Mouse (Mus musculus) forebrain, embryonic 10.5 days (tissue): ENCODE results near the gene Tsga10ip. TPM values are rescaled to one million over a fixed set of nuclear protein-coding genes. Genes with fewer than 3 reads are reported as not detected.

Source experiments
- DNase-seq: peaks from one replicate; pipeline ENCODE4 v3.0.0-alpha.2; 2017; ENCODE audit warnings: low spot score; ENCODE audit errors: extremely low spot score
- H3K27ac ChIP-seq: fragments of 300-500 bp; sonication (generic); 2 replicates; pipeline ENCODE4 v1.5.1; 2016; ENCODE audit warnings: mild to moderate bottlenecking
- H3K27me3 ChIP-seq: fragments of 300-500 bp; sonication (generic); 2 replicates; pipeline ENCODE4 v1.6.1; 2016; ENCODE audit warnings: mild to moderate bottlenecking; ENCODE audit not compliant: poor library complexity, severe bottlenecking
- H3K36me3 ChIP-seq: fragments of 300-500 bp; sonication (generic); replicated peaks from 2 replicates; pipeline ENCODE4 v1.6.1; 2016; ENCODE audit warnings: mild to moderate bottlenecking, moderate library complexity
- H3K4me1 ChIP-seq: fragments of 300-500 bp; sonication (generic); 2 replicates; pipeline ENCODE4 v1.6.1; 2016
- H3K4me3 ChIP-seq: fragments of 300-500 bp; sonication (generic); 2 replicates; pipeline ENCODE4 v1.5.1; 2016; ENCODE audit warnings: mild to moderate bottlenecking, moderate library complexity
- H3K9me3 ChIP-seq: fragments of 300-500 bp; sonication (generic); 2 replicates; pipeline ENCODE4 v1.6.1; 2016; ENCODE audit warnings: mild to moderate bottlenecking, moderate library complexity
- WGBS: fragments of 180-500 bp; shearing (Covaris S2); methylation state at CpG from one replicate; pipeline ENCODE4 v1.1.7; 2016; 5-methylcytosine and 5-hydroxymethylcytosine counted together
- polyA plus RNA-seq: library from polyadenylated mRNA; unstranded; fragments of >200 nt; fragmentation: Nextera tagmentation; extraction: Ambion mirVana; gene quantifications from 2 replicates; pipeline ENCODE4 v1.2.1, GENCODE M21; 2016

Tsga10ip gene
- not detected in 2 replicates for polyA plus RNA-seq

- 81% methylated on average over 8 of the region's 8 CpGs for WGBS
- Histone ChIP-seq H3K4me3 (no peak within 1 kb of the TSS), H3K36me3 (no peaks in the 10 kb centered on the region), H3K27ac (no peak within 1 kb of the TSS), H3K27me3 (no peaks in the 10 kb centered on the region), H3K9me3 (no peaks in the 10 kb centered on the region), H3K4me1 (peaks cover 9% of the 10 kb centered on the region)
- DNase-seq: no peak
Observed at GRCm38 (mm10) chr19:5402293-5402692, at the start of gene Tsga10ip. Tsga10ip (minus strand) TSS chr19:5402526.

DNA sequence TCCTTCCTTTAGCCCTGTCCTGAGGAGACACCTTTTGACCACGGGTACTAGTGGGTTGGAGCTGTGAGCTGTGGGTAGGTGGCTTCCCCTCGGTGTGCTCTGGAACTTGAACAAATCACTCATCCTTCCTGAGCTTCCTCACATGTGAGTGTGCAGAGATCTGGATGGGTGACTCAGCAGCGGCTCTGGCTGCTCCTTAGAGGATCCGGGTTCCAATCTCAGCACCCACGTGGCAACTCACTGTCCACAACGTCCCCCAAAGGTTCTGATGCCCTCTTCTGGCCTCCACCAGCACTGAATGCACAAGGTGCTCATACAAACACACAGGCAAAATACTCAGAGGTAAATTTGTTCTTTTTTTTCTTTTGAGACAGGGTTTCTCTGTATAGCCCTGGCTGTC, 49.4 kb upstream of the Tsga10ip start:
- Histone ChIP-seq H3K4me3 (no peak overlapping the region), H3K36me3 (peaks cover 16% of the 10 kb centered on the region), H3K4me1 (peaks cover 43% of the 10 kb centered on the region), H3K27me3 (peaks cover 53% of the 10 kb centered on the region), H3K9me3 (peaks cover 6% of the 10 kb centered on the region; the same call in 1 of the 2 replicates), H3K27ac (no peak overlapping the region)
- WGBS: 80% methylated on average over 6 of the region's 6 CpGs
- no peak for DNase-seq

DNA sequence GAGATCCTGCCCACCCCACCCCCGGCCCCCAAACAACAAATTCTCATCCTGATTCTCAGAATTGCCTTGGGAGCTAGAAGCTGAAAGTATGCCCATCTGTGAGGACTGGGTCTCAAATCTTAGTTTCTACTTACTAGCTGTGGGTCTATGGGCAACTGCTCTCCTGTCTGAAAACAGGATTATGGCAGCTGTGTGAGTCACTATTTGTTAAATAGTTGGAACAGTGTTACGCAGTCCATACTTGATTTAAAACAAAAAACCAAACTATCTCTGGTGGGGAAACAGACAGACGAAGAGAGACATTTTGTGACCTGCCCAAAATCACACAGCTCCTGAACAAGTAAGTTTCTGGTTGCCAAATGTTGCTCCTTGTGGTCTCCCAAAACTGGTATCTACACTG, 47.3 kb upstream of the Tsga10ip start:
- WGBS: 91% methylated on average over 3 of the region's 3 CpGs

DNA sequence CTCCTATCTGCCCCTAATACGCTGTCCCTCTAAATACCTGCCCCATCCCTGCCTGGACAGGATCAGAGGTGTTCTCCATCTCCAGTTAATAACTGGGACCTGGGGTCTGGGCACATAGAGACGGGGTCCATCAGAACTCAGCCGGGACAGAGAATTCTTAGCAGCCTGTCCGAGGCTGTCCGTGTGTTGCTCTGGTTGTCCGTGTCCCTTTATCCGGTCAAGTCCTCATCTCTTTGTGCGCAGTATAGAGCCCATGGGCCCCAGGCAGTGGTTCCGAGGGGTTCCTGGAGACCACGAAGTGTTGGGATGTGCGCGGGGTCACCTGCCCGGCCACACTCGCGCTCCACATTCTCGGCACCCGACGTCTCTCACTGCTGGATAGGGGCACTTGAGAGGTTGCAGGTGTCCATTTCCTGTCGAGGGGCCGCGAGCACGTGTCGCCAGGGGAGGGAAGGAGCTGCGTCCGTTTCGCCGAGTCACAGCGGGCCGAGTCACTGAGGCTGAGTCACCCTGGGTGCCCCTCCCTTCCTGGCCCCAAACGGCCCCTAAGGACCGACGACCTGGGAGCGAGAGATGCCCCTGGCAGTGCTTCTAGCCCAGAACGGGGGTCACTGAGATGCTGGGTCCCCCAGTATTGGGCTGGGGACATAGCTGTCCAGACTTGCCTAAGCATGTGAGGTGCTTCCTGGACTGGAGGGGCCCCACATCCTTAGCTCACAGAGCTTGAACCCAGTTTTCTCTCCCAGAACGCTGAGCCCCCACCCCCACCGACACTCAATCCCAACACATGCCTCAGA, 46.2 kb upstream of the Tsga10ip start:
- H3K36me3 ChIP-seq: no peaks in the 10 kb centered on the region
- H3K27ac ChIP-seq: 0 out of 2 replicates have a peak overlapping the region, but pooled peaks have one; percentile 25
- H3K4me1 ChIP-seq: peaks cover 24% of the 10 kb centered on the region
- WGBS: 7% methylated on average over 36 of the region's 36 CpGs
- H3K4me3 ChIP-seq: peak overlapping the region; percentile 64
- peaks cover 6% of the 10 kb centered on the region; the same call in 1 of the 2 replicates for H3K9me3 ChIP-seq
- peaks cover 82% of the 10 kb centered on the region for H3K27me3 ChIP-seq
- DNase-seq: peak; percentile 42

More for the DNA sequence above, 47.3 kb upstream of the Tsga10ip start:
- DNase-seq: no peak
- H3K4me1 ChIP-seq: peaks cover 26% of the 10 kb centered on the region
- H3K27ac ChIP-seq: no peak overlapping the region
- H3K9me3 ChIP-seq: peaks cover 6% of the 10 kb centered on the region; the same call in 1 of the 2 replicates
- H3K4me3 ChIP-seq: no peak overlapping the region
- peaks cover 74% of the 10 kb centered on the region for H3K27me3 ChIP-seq
- peaks cover 11% of the 10 kb centered on the region for H3K36me3 ChIP-seq

GRCm38 (mm10) chr19:5447515-5448353, 45.4 kb upstream of the Tsga10ip start, which contains the start of gene Fosl1:
Fosl1 (plus strand) TSS chr19:5447547.
- DNase-seq: peak; percentile 52
- Histone ChIP-seq H3K4me3 (peak within 1 kb of the TSS; percentile 64), H3K9me3 (peaks cover 6% of the 10 kb centered on the region; the same call in 1 of the 2 replicates), H3K36me3 (no peaks in the 10 kb centered on the region), H3K27me3 (peaks cover 82% of the 10 kb centered on the region), H3K4me1 (peaks cover 24% of the 10 kb centered on the region), H3K27ac (0 out of 2 replicates have a peak within 1 kb of the TSS, but pooled peaks have one; percentile 25)
- WGBS: under 1% methylated on average over 70 of the region's 70 CpGs

GRCm38 (mm10) chr19:5445747-5446146, 43.4 kb upstream of the Tsga10ip start:
- WGBS: 90% methylated on average over 5 of the region's 5 CpGs

GRCm38 (mm10) chr19:5444954-5445353, 42.6 kb upstream of the Tsga10ip start:
- Histone ChIP-seq H3K4me3 (no peak overlapping the region; the same call in 1 of the 2 replicates), H3K4me1 (peaks cover 24% of the 10 kb centered on the region), H3K27ac (no peak overlapping the region), H3K9me3 (peaks cover 14% of the 10 kb centered on the region), H3K36me3 (no peaks in the 10 kb centered on the region), H3K27me3 (peaks cover 61% of the 10 kb centered on the region)
- DNase-seq: no peak
- WGBS: 45% methylated on average over 7 of the region's 7 CpGs

More at GRCm38 (mm10) chr19:5445747-5446146, 43.4 kb upstream of the Tsga10ip start:
- no peak for DNase-seq
- Histone ChIP-seq H3K27me3 (peaks cover 69% of the 10 kb centered on the region), H3K9me3 (peaks cover 6% of the 10 kb centered on the region; the same call in 1 of the 2 replicates), H3K4me1 (peaks cover 24% of the 10 kb centered on the region), H3K36me3 (no peaks in the 10 kb centered on the region), H3K27ac (no peak overlapping the region), H3K4me3 (no peak overlapping the region)

DNA sequence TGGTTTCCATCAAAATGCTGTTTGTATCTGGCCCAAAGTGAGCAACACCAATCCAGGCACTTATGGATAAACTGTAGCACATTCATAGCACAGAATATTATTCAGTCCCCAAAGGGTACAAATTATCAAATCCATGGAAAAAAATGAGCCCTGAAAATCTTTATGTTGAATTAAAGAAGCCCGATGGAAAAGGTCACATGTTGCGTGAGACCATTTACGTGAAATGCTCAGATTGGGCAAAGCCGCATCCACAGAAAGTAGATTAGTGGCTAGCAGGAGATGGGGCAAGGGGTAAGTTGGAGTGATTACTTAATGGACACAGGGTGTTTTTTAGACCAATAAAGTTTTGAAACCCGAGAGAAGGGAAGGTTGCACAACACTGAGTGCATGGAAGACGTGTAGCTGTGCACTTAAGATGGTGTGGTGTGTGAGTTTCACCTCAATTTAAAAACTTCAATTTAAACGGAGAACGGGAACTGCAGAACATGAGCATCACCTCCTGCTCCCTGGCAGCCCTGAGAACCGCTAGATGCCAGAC, 42.1 kb upstream of the Tsga10ip start:
- Histone ChIP-seq H3K4me3 (no peak overlapping the region; the same call in 1 of the 2 replicates), H3K4me1 (peaks cover 24% of the 10 kb centered on the region), H3K36me3 (no peaks in the 10 kb centered on the region), H3K27me3 (peaks cover 55% of the 10 kb centered on the region), H3K27ac (no peak overlapping the region), H3K9me3 (peaks cover 14% of the 10 kb centered on the region)
- WGBS: 73% methylated on average over 9 of the region's 9 CpGs
- no peak for DNase-seq

GRCm38 (mm10) chr19:5433951-5434350, 31.6 kb upstream of the Tsga10ip start:
- Histone ChIP-seq H3K4me1 (peaks cover 16% of the 10 kb centered on the region), H3K27ac (peak overlapping the region; percentile 84), H3K36me3 (no peaks in the 10 kb centered on the region), H3K4me3 (peak overlapping the region; percentile 48; the same call in 1 of the 2 replicates), H3K27me3 (peaks cover 6% of the 10 kb centered on the region; the same call in 1 of the 2 replicates), H3K9me3 (no peaks in the 10 kb centered on the region)
- WGBS: 70% methylated on average over 7 of the region's 7 CpGs
- no peak for DNase-seq

DNA sequence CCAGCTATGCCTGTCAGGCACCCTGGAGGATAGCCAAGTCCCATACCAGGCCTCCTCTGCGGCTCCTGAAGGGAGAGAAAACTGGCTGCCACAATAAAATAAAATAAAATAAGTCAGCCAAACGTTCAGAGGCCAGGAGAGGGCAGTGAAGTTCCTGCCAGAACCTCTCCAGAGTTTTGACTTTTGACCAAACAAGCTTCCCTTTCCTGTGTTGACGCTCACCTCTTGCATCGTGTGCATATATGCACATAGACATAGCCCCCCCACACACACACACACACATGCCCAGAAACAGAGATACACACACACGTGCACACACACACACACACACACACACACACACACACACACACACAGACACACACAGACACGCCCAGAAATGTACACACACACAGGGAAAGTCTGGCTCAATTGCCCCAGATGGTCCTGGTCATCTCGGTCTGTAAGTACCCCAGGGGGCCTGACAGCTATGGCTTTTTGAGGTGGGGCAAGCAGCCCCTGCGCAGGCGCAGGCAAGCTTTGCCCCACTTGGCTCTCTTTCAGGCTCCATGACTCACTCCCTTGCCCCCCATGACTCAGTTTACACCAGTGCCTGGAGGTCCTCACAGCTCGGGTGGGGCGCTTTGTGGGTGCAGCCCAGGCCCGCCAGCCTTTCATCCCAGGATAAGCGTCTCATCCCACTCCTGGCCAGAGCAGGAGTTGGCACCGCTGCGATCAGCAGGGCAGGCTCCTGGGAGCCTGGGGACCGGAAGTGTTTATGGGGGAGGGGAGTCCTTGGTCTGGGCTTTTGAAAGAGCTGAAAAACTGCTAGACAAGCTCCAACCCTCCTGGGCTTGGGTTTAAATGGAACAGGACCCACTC, 30.9 kb upstream of the Tsga10ip start:
- peaks cover 6% of the 10 kb centered on the region; the same call in 1 of the 2 replicates for H3K27me3 ChIP-seq
- H3K4me3 ChIP-seq: peak overlapping the region; percentile 48
- peaks cover 7% of the 10 kb centered on the region for H3K36me3 ChIP-seq
- H3K4me1 ChIP-seq: peaks cover 16% of the 10 kb centered on the region
- H3K27ac ChIP-seq: peak overlapping the region; percentile 84
- H3K9me3 ChIP-seq: no peaks in the 10 kb centered on the region
- 17% methylated on average over 16 of the region's 16 CpGs for WGBS
- no peak for DNase-seq

- Histone ChIP-seq H3K9me3 (no peaks in the 10 kb centered on the region), H3K27ac (no peak overlapping the region), H3K27me3 (peaks cover 6% of the 10 kb centered on the region; the same call in 1 of the 2 replicates), H3K36me3 (peaks cover 18% of the 10 kb centered on the region), H3K4me1 (peaks cover 20% of the 10 kb centered on the region), H3K4me3 (no peak overlapping the region)
- 75% methylated on average over 4 of the region's 4 CpGs for WGBS
- no peak for DNase-seq
Observed at GRCm38 (mm10) chr19:5431911-5432464, 29.7 kb upstream of the Tsga10ip start.
